Mouse (Mus musculus) ES-CJ7 (cell line): ENCODE data around the gene Sema4f.

Experiments used
- DNase-seq: peaks from one replicate; pipeline ENCODE4 v3.0.0; 2011; ENCODE audit warnings: low read depth, low spot score

Gene Sema4f

DNA sequence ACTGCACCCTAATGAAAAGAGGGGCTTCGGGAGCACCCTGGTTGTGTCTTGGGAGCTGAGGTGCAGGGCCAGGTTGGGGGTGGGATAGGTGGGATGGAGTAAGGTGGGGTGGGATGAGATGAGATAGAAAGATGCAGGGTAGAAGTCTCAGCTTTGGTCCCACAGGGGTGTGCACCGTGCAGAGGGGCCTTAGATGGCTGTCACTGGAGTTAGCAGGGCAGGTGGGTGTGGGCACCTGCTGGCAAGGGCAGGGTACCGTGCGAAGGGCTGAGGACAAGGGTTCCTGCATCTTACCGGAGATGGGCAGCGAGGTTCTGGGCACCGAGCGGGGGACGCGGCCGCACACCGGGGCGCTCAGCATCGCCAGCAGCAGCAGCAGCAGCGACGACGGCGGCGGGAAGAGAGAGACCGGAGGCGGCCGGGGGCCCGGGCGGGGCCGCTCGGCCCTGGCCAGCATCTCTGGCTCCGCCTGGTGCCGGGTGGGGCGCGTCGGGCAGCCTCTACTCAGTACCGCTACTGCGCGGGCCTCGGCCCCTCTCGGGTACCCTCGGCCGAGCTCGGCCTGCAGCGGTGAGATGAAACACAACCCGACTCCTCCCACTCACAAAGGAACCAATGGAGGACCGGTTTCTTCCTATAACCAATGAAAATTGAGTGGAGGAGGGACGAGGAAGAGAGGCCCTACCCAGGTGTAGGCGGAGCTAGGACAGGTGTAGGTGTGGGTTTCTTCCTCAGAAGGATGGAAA, at the start of gene Sema4f:
Gene Sema4f (minus strand): TSS at position 603 of the 746 bp plus-strand sequence.
- DNase-seq, result peak; percentile 92

DNA sequence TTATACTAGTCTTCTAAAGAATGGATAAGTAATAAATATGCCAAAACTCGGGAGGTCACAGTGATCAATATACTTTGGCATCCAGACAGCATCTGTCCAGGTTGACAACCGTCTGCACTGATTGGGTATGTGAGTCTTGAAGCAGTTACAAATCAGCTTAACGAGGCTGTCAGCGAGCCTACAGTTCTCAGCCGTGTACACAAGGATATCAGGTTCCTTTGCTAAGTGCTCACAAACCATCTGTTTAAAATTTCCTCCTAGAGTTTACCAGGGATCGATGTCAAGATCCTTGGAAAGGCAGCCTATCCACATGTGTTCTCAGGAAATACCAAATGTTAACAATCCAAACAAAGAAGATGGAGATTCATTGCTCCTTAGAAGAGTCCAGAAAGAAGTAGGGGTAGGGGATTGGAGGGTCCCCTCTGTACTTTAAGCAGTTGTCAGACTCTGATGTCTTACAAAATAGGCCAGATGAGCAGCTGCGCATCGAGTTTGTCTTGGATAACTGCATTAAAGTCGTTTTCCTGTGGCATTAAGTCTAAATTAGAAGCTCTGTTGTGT, 47.9 kb upstream of the Sema4f start:
- no peak for DNase-seq

GRCm38 (mm10) chr6:82971031-82971430, 31.5 kb upstream of the Sema4f start:
- peak; percentile 81 for DNase-seq

DNA sequence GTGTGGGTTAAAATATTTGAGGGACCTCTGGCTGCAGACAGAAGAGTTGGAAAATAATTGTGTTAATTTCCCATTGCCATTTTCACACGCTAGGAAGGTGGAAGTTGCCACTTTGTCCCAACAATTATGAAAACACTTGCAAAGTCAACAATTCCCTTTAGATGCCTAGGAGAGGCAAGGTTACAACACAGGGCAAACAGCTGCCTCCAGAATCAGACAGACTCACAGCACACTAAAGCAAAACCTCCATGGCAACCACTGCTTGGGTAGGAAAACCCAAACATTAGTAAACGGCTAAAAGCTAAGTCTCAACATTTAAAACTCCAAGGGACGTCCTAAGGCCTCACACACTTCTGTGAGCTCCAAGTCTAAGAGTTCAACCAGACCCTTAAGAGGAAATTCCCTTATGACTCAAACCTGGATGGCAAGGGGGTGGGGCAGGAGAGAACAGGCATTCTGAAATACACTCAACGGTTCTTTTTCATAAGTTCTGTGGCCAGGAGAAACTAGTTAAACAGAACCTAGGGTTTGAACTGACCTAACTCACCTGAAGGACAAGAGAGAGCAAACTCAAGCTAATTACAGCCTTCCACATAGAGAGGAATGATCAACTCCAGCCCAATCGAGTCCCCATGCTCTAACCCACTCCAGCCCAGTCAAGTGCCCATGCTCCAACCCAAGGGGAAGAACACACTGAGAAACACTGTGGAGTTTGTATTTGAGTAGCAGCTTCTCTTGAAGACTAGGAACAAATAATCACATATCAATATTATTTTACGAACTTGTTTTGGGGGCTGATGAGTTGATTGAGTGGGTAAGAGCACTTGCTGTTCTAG, 29.9 kb upstream of the Sema4f start:
- DNase-seq, result no peak

DNA sequence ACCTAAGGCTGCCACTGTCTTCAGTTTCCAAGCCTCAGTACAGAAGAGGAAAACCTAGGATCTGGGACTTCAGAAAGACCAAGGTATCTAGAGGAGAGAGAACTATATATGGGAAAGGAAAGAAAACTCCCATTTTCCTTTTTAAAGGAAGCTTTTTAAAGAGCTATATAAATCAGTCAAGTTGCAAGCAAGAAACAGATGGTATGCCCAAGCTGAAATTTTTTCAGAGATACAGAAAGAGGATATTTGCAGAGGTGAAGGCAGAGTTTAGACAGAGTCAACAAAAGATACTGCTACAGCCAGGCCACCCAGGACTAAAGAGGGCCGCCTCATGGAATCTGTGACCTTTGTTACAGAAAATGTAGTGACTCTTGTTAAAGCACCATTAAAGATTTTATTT, 22.1 kb upstream of the Sema4f start:
- DNase-seq, result no peak

DNA sequence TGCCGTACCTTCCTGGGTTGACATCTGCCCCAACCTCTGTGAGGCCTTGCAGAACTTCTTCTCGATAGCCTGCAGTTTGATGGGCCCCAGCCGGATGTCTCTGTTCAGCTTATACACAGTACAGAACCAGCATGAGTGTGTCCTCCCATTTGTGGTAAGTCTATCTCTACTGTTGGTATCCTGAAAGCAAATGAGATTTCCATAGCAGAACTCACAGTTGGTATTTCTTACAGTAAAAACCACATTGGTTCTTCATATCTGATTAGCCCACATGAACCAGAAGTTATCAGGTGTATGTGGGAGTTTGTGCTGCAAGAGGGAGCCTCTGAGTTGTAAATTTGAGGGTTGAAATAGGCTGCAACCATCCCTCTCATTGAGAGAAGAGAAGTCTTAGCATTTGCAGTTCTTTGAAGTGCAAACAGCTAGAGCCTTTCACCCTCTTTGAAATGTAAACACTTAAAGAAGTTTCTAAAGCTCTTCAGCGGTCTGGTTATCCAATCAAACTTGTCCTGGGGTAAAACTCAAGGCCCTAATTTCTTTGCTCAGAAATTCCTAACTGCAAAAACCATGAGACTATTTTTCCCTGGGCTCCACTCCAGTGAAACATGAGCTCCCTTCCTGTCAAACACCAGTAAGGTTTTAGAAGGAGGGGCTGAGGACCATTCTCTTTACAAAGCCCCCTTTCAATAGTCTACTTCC, 17.1 kb upstream of the Sema4f start:
- peak; percentile 59 for DNase-seq

DNA sequence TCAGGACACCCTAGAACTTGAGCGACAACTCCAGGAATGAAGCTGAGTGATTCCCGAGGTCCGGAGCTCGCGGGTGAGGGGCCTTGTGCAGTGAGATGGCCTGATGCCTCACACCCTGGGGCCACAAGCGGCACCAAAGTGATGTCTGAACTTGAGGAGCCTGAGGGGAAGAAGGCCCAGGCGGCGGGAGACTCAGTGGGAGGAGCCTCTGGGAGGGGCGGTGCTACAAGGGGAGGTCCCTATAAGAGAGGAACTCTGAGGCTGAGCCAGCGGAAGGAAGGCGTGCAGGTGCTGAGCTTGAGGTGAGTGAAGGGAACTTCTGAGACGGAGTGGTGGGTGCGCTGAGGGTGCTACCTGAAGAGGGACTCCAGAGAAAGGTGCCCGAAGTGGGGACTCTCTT, 7.1 kb upstream of the Sema4f start, which contains the start of gene M1ap:
Gene M1ap (plus strand): TSS at position 252 of the 400 bp plus-strand sequence.
- peak; percentile 83 for DNase-seq

- peak; percentile 86 for DNase-seq
Measured at GRCm38 (mm10) chr6:82945750-82946149, 6.2 kb upstream of the Sema4f start.

GRCm38 (mm10) chr6:82940765-82941164, 1.2 kb upstream of the Sema4f start:
- DNase-seq, result no peak

GRCm38 (mm10) chr6:82934616-82935230, 4.8 kb downstream of the Sema4f start:
- no peak for DNase-seq

GRCm38 (mm10) chr6:82927617-82928016, 12.0 kb downstream of the Sema4f start:
- no peak for DNase-seq

- no peak for DNase-seq
Measured at GRCm38 (mm10) chr6:82926528-82926927, 13.0 kb downstream of the Sema4f start.

GRCm38 (mm10) chr6:82926106-82926505, 13.5 kb downstream of the Sema4f start:
- DNase-seq, result no peak

GRCm38 (mm10) chr6:82925005-82925404, 14.6 kb downstream of the Sema4f start:
- DNase-seq, result peak; percentile 48

DNA sequence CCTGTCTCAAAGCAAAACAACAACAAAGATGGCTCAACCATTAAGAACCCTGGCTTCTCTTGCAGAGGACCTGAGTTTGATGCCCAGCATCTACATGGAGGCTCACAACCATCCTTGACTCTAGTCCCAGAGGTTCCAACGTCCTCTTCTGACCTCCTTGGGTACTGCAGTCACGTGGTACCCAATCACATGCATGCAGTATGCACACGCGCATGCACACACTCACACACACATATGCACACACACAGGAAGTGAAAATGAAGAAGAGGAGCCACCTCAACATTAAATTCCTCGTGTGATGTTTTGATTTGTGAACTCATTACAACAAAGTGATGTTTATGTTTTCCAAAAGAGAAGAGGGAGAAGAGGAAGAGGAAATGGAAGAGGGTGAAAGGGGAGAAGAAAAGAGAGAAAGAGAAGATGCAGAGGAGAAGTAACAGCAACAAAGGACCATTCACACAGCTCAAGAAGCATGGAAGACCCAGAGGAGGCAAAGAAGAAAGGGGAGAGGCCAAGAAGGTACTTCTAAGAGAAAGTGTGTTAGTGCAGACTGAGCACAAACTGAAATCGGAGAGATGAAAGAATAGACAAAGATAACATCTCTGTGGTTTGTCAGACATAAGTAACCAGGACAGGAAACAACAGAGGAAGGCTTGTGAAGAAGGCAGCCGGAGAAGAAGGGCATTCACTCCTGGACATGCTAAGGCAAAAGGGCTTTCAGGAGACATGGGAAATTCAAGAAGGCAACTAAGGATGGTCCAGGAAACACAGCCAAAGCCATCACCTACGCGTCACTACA, 17.9 kb downstream of the Sema4f start:
- DNase-seq, result no peak

DNA sequence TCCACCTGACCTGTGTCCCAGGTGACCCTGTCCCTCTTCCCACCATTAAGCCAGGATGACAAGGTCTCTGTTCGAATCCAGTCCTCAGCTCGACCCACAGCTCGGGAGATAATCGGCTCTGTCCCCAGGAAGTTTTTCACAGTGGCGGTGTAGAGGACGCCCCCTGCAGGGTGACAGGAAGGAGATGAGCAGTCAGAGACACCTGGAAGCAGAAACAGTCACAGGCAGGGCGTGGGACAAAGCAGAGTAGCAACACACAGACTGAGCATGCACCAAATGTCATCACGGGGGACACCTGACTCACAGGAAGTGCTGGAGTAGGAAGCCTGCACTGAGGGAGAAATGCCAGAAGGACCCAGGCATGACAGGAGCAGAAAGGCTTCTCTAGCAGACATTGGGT, 20.0 kb downstream of the Sema4f start:
- peak; percentile 39 for DNase-seq

GRCm38 (mm10) chr6:82918371-82918770, 21.2 kb downstream of the Sema4f start:
- DNase-seq, result no peak

- peak; percentile 71 for DNase-seq
Measured at GRCm38 (mm10) chr6:82917778-82918129, 21.8 kb downstream of the Sema4f start.

DNA sequence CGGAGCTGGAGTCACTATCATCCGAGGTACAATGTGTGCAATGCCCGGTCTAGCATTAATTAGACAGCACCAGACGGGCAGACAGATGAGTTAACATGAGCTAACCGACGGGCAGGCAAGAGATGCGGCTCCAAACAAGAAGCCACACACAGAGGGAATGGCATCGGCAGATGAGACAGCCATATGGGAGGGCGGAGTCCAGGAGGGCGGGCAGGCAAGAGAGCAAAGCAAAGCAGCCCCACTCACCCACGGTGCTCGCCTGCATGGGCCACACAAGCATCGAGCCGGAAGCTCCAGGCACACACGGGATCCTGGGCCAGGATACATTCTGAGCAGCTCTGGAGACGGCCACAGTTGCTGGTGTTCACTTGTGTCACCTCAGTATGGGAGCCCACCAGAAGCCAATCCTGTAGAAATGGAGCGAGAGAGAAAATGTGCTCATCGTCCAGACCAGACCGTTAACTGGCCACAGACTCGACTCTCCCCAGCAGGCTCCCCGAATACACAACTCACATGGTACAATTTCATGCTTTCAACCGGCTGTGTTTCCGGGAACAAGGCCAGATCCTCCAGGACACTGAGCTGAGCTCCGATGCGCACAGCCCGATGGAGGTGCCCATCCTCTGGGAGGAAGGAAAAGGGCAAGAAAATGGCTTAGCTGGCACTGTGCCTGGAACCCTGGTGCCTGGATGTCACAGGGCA, 22.3 kb downstream of the Sema4f start:
- no peak for DNase-seq

GRCm38 (mm10) chr6:82916459-82916858, 23.1 kb downstream of the Sema4f start:
- DNase-seq, result no peak
